Mouse (Mus musculus): ENCODE results near the gene Acss2.

- TF ChIP-seq CTCF (IDR thresholded peaks at IDR 0.05; ENCODE audit: borderline replicate concordance, insufficient read depth, low read length) (peak; percentile 42), POLR2A (IDR thresholded peaks at IDR 0.05; ENCODE audit: low read depth, low read length) (peak; percentile 49; the same call in 1 of the 2 replicates)
These were observed at the start of gene Acss2, which contains the start of gene Ggt7 for GRCm38 (mm10) chr2:155517455-155518423.

Measured in embryonic fibroblast, embryonic 13.5 days (primary cell).